31 mouse cellular contexts compared by ENCODE assay signal in the genomic region with DNA sequence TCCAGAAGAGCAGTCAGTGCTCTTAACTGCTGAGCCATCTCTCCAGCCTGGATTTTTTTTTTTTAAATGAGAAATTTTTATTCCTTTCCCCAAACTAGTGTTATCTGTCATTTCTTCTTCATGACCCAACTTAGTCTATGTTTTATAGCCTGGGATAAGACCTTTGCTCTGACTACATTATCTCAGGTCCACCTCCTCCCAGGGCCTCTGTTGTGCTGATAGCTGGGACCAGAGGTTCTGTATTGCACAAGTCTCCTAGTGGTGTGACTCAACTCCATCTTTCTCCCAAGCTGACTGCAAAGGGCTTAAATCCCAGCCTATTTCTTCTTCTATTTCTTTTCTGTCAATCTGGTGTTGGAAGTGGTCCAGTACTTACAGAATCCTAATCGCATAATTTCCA. TPM values are rescaled to one million over a fixed set of nuclear protein-coding genes. Genes with fewer than 3 reads are reported as not detected.
"Had no signal": no experiment of that assay in that cellular context is flagged by ENCODE, and none has a peak within 500 bp of the region (broad histone marks: within the 10 kb centered on the region; RNA-seq: fewer than 3 reads in every experiment).

No protein-coding gene starts in this region.

- H3K4me1 ChIP-seq: embryonic facial prominence, embryonic 10.5 days; embryonic facial prominence, embryonic 12.5 days; embryonic facial prominence, embryonic 13.5 days; embryonic facial prominence, embryonic 15.5 days; forebrain, embryonic 10.5 days; forebrain, embryonic 12.5 days; forebrain, embryonic 13.5 days; forebrain, embryonic 15.5 days had no signal

- DNase-seq: cerebellum, adult 8-10 months; cerebellum, adult 9-10 months; cerebellum, adult 9-11 months; cerebellum, postnatal 10 days; cerebellum, postnatal 14 days; cerebellum, postnatal 25 days; cerebellum, postnatal 36 days; embryo, embryonic 11 days; forebrain, postnatal 0 days; gastrocnemius, adult 2 months; gastrocnemius, postnatal 10 days; gastrocnemius, postnatal 14 days; gastrocnemius, postnatal 25 days; gastrocnemius, postnatal 36 days; heart, adult 11 months; heart, adult 18-20 months; heart, adult 2 months had no signal

- H3K27me3 ChIP-seq: embryonic facial prominence, embryonic 12.5 days; embryonic facial prominence, embryonic 13.5 days; embryonic facial prominence, embryonic 15.5 days; forebrain, embryonic 12.5 days; forebrain, embryonic 13.5 days; forebrain, embryonic 15.5 days had no signal

- H3K27ac ChIP-seq: embryonic facial prominence, embryonic 10.5 days; embryonic facial prominence, embryonic 12.5 days; embryonic facial prominence, embryonic 13.5 days; embryonic facial prominence, embryonic 15.5 days; forebrain, embryonic 10.5 days; forebrain, embryonic 12.5 days; forebrain, embryonic 13.5 days; forebrain, embryonic 15.5 days; gastrocnemius, adult 2 months; heart, adult 2 months had no signal

- ATAC-seq: forebrain, embryonic 13.5 days; forebrain, embryonic 14.5 days; forebrain, embryonic 15.5 days; forebrain, embryonic 16.5 days; forebrain, postnatal 0 days had no signal

- H3K9me3 ChIP-seq: embryonic facial prominence, embryonic 10.5 days; embryonic facial prominence, embryonic 12.5 days; embryonic facial prominence, embryonic 13.5 days; embryonic facial prominence, embryonic 15.5 days; forebrain, embryonic 10.5 days; forebrain, embryonic 12.5 days; forebrain, embryonic 13.5 days; forebrain, embryonic 15.5 days had no signal

- H3K4me2 ChIP-seq: embryonic facial prominence, embryonic 12.5 days; embryonic facial prominence, embryonic 13.5 days; embryonic facial prominence, embryonic 15.5 days; forebrain, embryonic 12.5 days; forebrain, embryonic 13.5 days; forebrain, embryonic 15.5 days had no signal

- H3K36me3 ChIP-seq: embryonic facial prominence, embryonic 10.5 days; embryonic facial prominence, embryonic 12.5 days; embryonic facial prominence, embryonic 13.5 days; embryonic facial prominence, embryonic 15.5 days; forebrain, embryonic 10.5 days; forebrain, embryonic 12.5 days; forebrain, embryonic 15.5 days had no signal

- H3K9ac ChIP-seq: embryonic facial prominence, embryonic 12.5 days; embryonic facial prominence, embryonic 13.5 days; embryonic facial prominence, embryonic 15.5 days; forebrain, embryonic 12.5 days; forebrain, embryonic 13.5 days; forebrain, embryonic 15.5 days; forebrain, postnatal 0 days had no signal

- H3K4me3 ChIP-seq: embryonic facial prominence, embryonic 10.5 days; embryonic facial prominence, embryonic 12.5 days; embryonic facial prominence, embryonic 13.5 days; embryonic facial prominence, embryonic 15.5 days; erythroblast, embryonic 14.5 days; forebrain, embryonic 10.5 days; forebrain, embryonic 12.5 days; forebrain, embryonic 13.5 days; forebrain, embryonic 15.5 days; gastrocnemius, adult 2 months; heart, adult 2 months had no signal

RNA-seq across cellular contexts. Expression of gene Dnah5, which starts 56.7 kb away (rescaled TPM):
- total RNA-seq: common myeloid progenitor, adult 5-6 weeks; gastrocnemius, adult 2 months; gastrocnemius, adult 8-10 months; gastrocnemius, postnatal 25 days; gastrocnemius, postnatal 36 days; granulocyte monocyte progenitor cell, adult 5-6 weeks had no signal
- polyA plus RNA-seq: erythroblast, embryonic 14.5 days had no signal
